8 mouse cellular contexts compared by ENCODE assay signal in the genomic region with DNA sequence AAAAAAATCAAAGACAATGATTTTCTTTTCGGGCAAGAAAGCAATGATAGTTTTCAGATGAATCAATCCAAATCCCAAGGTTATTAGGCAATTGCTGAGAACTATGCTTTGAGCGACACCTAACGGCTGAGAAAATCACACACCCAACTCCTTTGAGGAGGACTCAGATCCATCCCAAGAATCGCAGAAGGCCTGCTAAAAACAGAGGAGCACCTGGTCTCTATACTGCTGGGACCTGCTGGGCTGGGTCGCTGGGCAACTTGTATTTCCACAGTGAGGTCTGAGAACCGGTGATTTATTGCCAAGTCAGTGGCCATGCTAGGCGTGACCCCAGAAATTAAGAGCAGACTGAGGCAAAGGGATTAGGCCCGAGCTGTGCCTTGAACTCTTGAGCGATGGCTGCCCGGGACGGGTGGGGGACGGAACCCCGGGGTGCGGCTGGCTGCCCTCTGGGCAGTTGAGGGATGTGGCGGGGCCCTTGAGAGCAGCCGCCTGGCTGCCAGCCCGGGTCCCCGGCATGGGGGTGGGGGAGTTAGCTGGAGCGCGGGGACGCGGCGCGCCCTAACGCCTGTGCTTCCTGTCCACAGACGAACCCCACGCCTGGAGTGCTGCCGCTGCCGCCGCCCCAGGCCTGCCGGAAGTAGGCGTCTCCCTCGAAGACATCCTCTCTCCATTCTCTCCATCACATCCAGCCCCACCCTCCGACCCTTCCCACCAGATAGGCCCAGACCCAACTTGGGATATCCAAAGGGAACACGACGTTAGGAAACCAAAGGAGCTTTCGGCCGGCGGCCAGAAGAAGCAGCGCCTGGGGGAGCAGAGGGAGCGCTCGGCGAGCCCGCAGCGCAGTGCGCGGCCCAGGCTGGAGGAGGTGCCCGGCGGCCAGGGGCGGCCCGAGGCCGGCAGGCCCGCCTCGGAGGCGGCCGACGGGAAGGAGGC.
DNase-seq lines count a peak whose midpoint lies in the region; ATAC-seq and TF ChIP-seq lines count a peak whose summit lies in the region.

No protein-coding gene starts in this region.

- H3K4me3 ChIP-seq in embryonic facial prominence, embryonic 14.5 days (ENCODE audit: low read depth, low read length) = peak overlapping the region; percentile 76
- peak overlapping the region; percentile 69 for H3K4me3 ChIP-seq in heart, embryonic 10.5 days
- peak overlapping the region; percentile 69 for H3K4me3 ChIP-seq in kidney, embryonic 14.5 days (ENCODE audit: low read length)
- H3K4me3 ChIP-seq in limb, embryonic 15.5 days = peak overlapping the region; percentile 72
- peak overlapping the region; percentile 57 for H3K4me3 ChIP-seq in midbrain, postnatal 0 days (ENCODE audit: low read depth, low read length)

- peak overlapping the region; percentile 69 for H3K4me2 ChIP-seq in embryonic facial prominence, embryonic 14.5 days (ENCODE audit: low read depth, low read length)
- H3K4me2 ChIP-seq in kidney, embryonic 14.5 days (replicated peaks; ENCODE audit: low read depth, low read length) = peak overlapping the region; percentile 87
- H3K4me2 ChIP-seq in limb, embryonic 15.5 days = peak overlapping the region; percentile 84
- peak overlapping the region; percentile 91 for H3K4me2 ChIP-seq in midbrain, postnatal 0 days (ENCODE audit: low read depth, low read length, poor library complexity, severe bottlenecking)

- no peaks in the 10 kb centered on the region for H3K27me3 ChIP-seq in embryonic facial prominence, embryonic 14.5 days (replicated peaks; ENCODE audit: control insufficient read depth, insufficient read depth, low read length)
- H3K27me3 ChIP-seq in heart, embryonic 10.5 days (ENCODE audit: insufficient read depth, poor library complexity, severe bottlenecking) = no peaks in the 10 kb centered on the region
- H3K27me3 ChIP-seq in kidney, embryonic 14.5 days (ENCODE audit: control insufficient read depth, insufficient read depth, low read length) = no peaks in the 10 kb centered on the region
- 0 out of 2 replicates have a peak, but pooled peaks cover 3% of the 10 kb centered on the region for H3K27me3 ChIP-seq in limb, embryonic 15.5 days
- no peaks in the 10 kb centered on the region for H3K27me3 ChIP-seq in midbrain, postnatal 0 days (ENCODE audit: insufficient read depth, low read length)

- peak overlapping the region; percentile 98 for H3K27ac ChIP-seq in embryonic facial prominence, embryonic 14.5 days (replicated peaks; ENCODE audit: low read depth, low read length)
- H3K27ac ChIP-seq in heart, embryonic 10.5 days = peak overlapping the region; percentile 89
- peak overlapping the region; percentile 95 for H3K27ac ChIP-seq in kidney, embryonic 14.5 days (ENCODE audit: low read depth, low read length)
- H3K27ac ChIP-seq in limb, embryonic 15.5 days = peak overlapping the region; percentile 96
- H3K27ac ChIP-seq in midbrain, postnatal 0 days (ENCODE audit: low read depth, low read length) = peak overlapping the region; percentile 93

- no peaks in the 10 kb centered on the region for H3K36me3 ChIP-seq in embryonic facial prominence, embryonic 14.5 days (ENCODE audit: control insufficient read depth, insufficient read depth, low read length)
- no peaks in the 10 kb centered on the region for H3K36me3 ChIP-seq in heart, embryonic 10.5 days
- H3K36me3 ChIP-seq in kidney, embryonic 14.5 days (ENCODE audit: control insufficient read depth, insufficient read depth, low read length) = no peaks in the 10 kb centered on the region
- no peaks in the 10 kb centered on the region for H3K36me3 ChIP-seq in limb, embryonic 15.5 days
- H3K36me3 ChIP-seq in midbrain, postnatal 0 days (ENCODE audit: insufficient read depth, low read length) = 0 out of 2 replicates have a peak, but pooled peaks cover 3% of the 10 kb centered on the region

- peak overlapping the region; percentile 92 for H3K9ac ChIP-seq in embryonic facial prominence, embryonic 14.5 days (ENCODE audit: low read depth, low read length)
- peak overlapping the region; percentile 87 for H3K9ac ChIP-seq in kidney, embryonic 14.5 days (ENCODE audit: low read depth, low read length)
- H3K9ac ChIP-seq in limb, embryonic 15.5 days = peak overlapping the region; percentile 77
- peak overlapping the region; percentile 89 for H3K9ac ChIP-seq in midbrain, postnatal 0 days (replicated peaks; ENCODE audit: low read length, poor library complexity, severe bottlenecking)

- under 1% methylated on average over 35 of the region's 57 CpGs for WGBS in embryonic facial prominence, embryonic 14.5 days
- WGBS in heart, embryonic 10.5 days = 1% methylated on average over 57 of the region's 57 CpGs
- WGBS in kidney, embryonic 14.5 days = under 1% methylated on average over 56 of the region's 57 CpGs
- WGBS in limb, embryonic 15.5 days = under 1% methylated on average over 52 of the region's 57 CpGs
- WGBS in midbrain, postnatal 0 days = under 1% methylated on average over 45 of the region's 57 CpGs

- peaks cover 4% of the 10 kb centered on the region; the same call in 1 of the 2 replicates for H3K4me1 ChIP-seq in embryonic facial prominence, embryonic 14.5 days (ENCODE audit: control insufficient read depth, insufficient read depth, low read length)
- H3K4me1 ChIP-seq in heart, embryonic 10.5 days = no peaks in the 10 kb centered on the region
- H3K4me1 ChIP-seq in kidney, embryonic 14.5 days (ENCODE audit: control insufficient read depth, insufficient read depth, low read length) = no peaks in the 10 kb centered on the region
- peaks cover 9% of the 10 kb centered on the region; the same call in 1 of the 2 replicates for H3K4me1 ChIP-seq in limb, embryonic 15.5 days
- H3K4me1 ChIP-seq in midbrain, postnatal 0 days (ENCODE audit: insufficient read depth, low read length) = no peaks in the 10 kb centered on the region

- ATAC-seq in embryonic facial prominence, embryonic 14.5 days (ENCODE audit: low read depth) = peak; percentile 97
- peak; percentile 96 for ATAC-seq in kidney, embryonic 14.5 days (ENCODE audit: low FRiP score, low TSS enrichment)
- peak; percentile 93 for ATAC-seq in limb, embryonic 15.5 days (ENCODE audit: insufficient number of reproducible peaks, low FRiP score, low TSS enrichment, low read depth)
- ATAC-seq in midbrain, postnatal 0 days (ENCODE audit: low FRiP score) = peak; percentile 90

- peak; percentile 96 for DNase-seq in A20 (ENCODE audit: low read depth, low spot score)
- peak; percentile 59 to 60 for DNase-seq in adrenal gland, postnatal 4 days (ENCODE audit: low spot score in 2 of 2)
- peak; percentile 96 for DNase-seq in embryonic facial prominence, embryonic 14.5 days (ENCODE audit: low spot score)
- DNase-seq in heart, embryonic 10.5 days (ENCODE audit: low spot score) = peak; percentile 93
- peak; percentile 93 for DNase-seq in midbrain, postnatal 0 days (ENCODE audit: low spot score)
- DNase-seq in spleen, postnatal 10 days (ENCODE audit: low spot score in 2 of 2) = peak; percentile 63 to 76

- TF ChIP-seq CTCF in midbrain, postnatal 0 days (IDR thresholded peaks at IDR 0.05) = peak; percentile 87

- no peaks in the 10 kb centered on the region for H3K9me3 ChIP-seq in embryonic facial prominence, embryonic 14.5 days (ENCODE audit: control insufficient read depth, low read length)
- H3K9me3 ChIP-seq in heart, embryonic 10.5 days = no peaks in the 10 kb centered on the region
- no peaks in the 10 kb centered on the region for H3K9me3 ChIP-seq in kidney, embryonic 14.5 days (ENCODE audit: control insufficient read depth, low read length)
- H3K9me3 ChIP-seq in limb, embryonic 15.5 days = no peaks in the 10 kb centered on the region
- no peaks in the 10 kb centered on the region for H3K9me3 ChIP-seq in midbrain, postnatal 0 days (ENCODE audit: low read length)

Comparison
In these comparisons a context has a peak if more than half of its experiments do, and no peak if none do; other contexts are left out.
1. Peak in every context shown above with its lines: DNase-seq, ATAC-seq, H3K4me3 ChIP-seq and H3K27ac ChIP-seq.